Mouse (Mus musculus) hindbrain, embryonic 14.5 days (tissue): ENCODE data around the gene Etfrf1. TPM values are rescaled to one million over a fixed set of nuclear protein-coding genes. Genes with fewer than 3 reads are reported as not detected.

ENCODE experiments used
- ATAC-seq: fragments of 200-750 bp; cut with Nextera tagmentation; 2 replicates; pipeline ENCODE4 v1.8.0; 2017; ENCODE audit warnings: moderate number of reproducible peaks, mild to moderate bottlenecking, moderate TSS enrichment, moderate library complexity; ENCODE audit not compliant: low FRiP score
- DNase-seq: peaks from one replicate; pipeline ENCODE4 v3.0.0-alpha.2; 2015; ENCODE audit warnings: low spot score
- H3K27ac ChIP-seq: fragments of 300-500 bp; sonication (generic); 2 replicates; pipeline ENCODE4 v1.5.1; 2014; ENCODE audit warnings: mild to moderate bottlenecking, moderate library complexity
- H3K27me3 ChIP-seq: fragments of 300-500 bp; sonication (generic); 2 replicates; pipeline ENCODE4 v1.6.1; 2014; ENCODE audit warnings: mild to moderate bottlenecking, low read length, mixed read lengths; ENCODE audit not compliant: control insufficient read depth, insufficient read depth
- H3K36me3 ChIP-seq: fragments of 300-500 bp; sonication (generic); replicated peaks from 2 replicates; pipeline ENCODE4 v1.6.1; 2014; ENCODE audit not compliant: control insufficient read depth, insufficient read depth
- H3K4me1 ChIP-seq: fragments of 300-500 bp; sonication (generic); replicated peaks from 2 replicates; pipeline ENCODE4 v1.6.1; 2014; ENCODE audit warnings: antibody characterized with exemption, low read length, mixed read lengths; ENCODE audit not compliant: control insufficient read depth, insufficient read depth
- H3K4me2 ChIP-seq: fragments of 300-500 bp; sonication (generic); replicated peaks from 2 replicates; pipeline ENCODE4 v1.6.1; 2014; ENCODE audit warnings: mild to moderate bottlenecking, moderate library complexity
- H3K4me3 ChIP-seq: fragments of 300-500 bp; sonication (generic); replicated peaks from 2 replicates; pipeline ENCODE4 v1.5.1; 2014; ENCODE audit warnings: mild to moderate bottlenecking, low read length
- H3K9ac ChIP-seq: fragments of 300-500 bp; sonication (generic); 2 replicates; pipeline ENCODE4 v1.6.1; 2014
- H3K9me3 ChIP-seq: fragments of 300-500 bp; sonication (generic); 2 replicates; pipeline ENCODE4 v1.6.1; 2016; ENCODE audit warnings: low read length; ENCODE audit not compliant: control insufficient read depth
- WGBS: fragments of 180-500 bp; shearing (Covaris S2); extraction: QIAGEN DNeasy Blood & Tissue Kit; methylation state at CpG from one replicate; pipeline ENCODE4 v1.1.7; 2014; 5-methylcytosine and 5-hydroxymethylcytosine counted together
- polyA plus RNA-seq: library from polyadenylated mRNA; unstranded; fragments of >200 nt; fragmentation: Nextera tagmentation; extraction: Ambion mirVana; gene quantifications from 2 replicates; pipeline ENCODE4 v1.2.1, GENCODE M21; 2014

Gene Etfrf1
- polyA plus RNA-seq, 1 experiment from 2014 or later: 29.7 TPM

GRCm38 (mm10) chr6:145213916-145214315 lies 3.0 kb downstream of the Etfrf1 start:
- H3K9ac ChIP-seq: no peak overlapping the region
- peaks cover 25% of the 10 kb centered on the region for H3K36me3 ChIP-seq
- H3K9me3 ChIP-seq: no peaks in the 10 kb centered on the region
- no peak overlapping the region for H3K27ac ChIP-seq
- ATAC-seq (no peak), DNase-seq (no peak)
- no peaks in the 10 kb centered on the region for H3K27me3 ChIP-seq
- H3K4me1 ChIP-seq: peaks cover 11% of the 10 kb centered on the region
- no peak overlapping the region for H3K4me3 ChIP-seq
- no peak overlapping the region for H3K4me2 ChIP-seq
- 80% methylated on average over 2 of the region's 2 CpGs for WGBS

GRCm38 (mm10) chr6:145215826-145216225 lies 4.9 kb downstream of the Etfrf1 start:
- no peak overlapping the region for H3K4me3 ChIP-seq
- H3K27me3 ChIP-seq: no peaks in the 10 kb centered on the region
- H3K27ac ChIP-seq: no peak overlapping the region
- no peaks in the 10 kb centered on the region for H3K9me3 ChIP-seq
- WGBS: 94% methylated on average over 3 of the region's 3 CpGs
- DNase-seq: no peak
- peaks cover 8% of the 10 kb centered on the region for H3K4me1 ChIP-seq
- H3K9ac ChIP-seq: no peak overlapping the region
- H3K36me3 ChIP-seq: peaks cover 40% of the 10 kb centered on the region
- H3K4me2 ChIP-seq: no peak overlapping the region
- no peak for ATAC-seq

GRCm38 (mm10) chr6:145224246-145224645 lies 13.3 kb downstream of the Etfrf1 start:
- H3K4me2 ChIP-seq: no peak overlapping the region
- 94% methylated on average over 6 of the region's 6 CpGs for WGBS
- H3K27ac ChIP-seq: no peak overlapping the region
- no peak overlapping the region for H3K9ac ChIP-seq
- H3K27me3 ChIP-seq: no peaks in the 10 kb centered on the region
- DNase-seq: no peak
- H3K4me1 ChIP-seq: no peaks in the 10 kb centered on the region
- H3K9me3 ChIP-seq: no peaks in the 10 kb centered on the region
- peaks cover 34% of the 10 kb centered on the region for H3K36me3 ChIP-seq
- H3K4me3 ChIP-seq: no peak overlapping the region
- ATAC-seq: no peak

GRCm38 (mm10) chr6:145226296-145226695 lies 15.4 kb downstream of the Etfrf1 start:
- DNase-seq (no peak), ATAC-seq (no peak)
- H3K27ac ChIP-seq: no peak overlapping the region
- H3K4me2 ChIP-seq: no peak overlapping the region
- H3K36me3 ChIP-seq: peaks cover 37% of the 10 kb centered on the region
- H3K4me1 ChIP-seq: no peaks in the 10 kb centered on the region
- no peak overlapping the region for H3K9ac ChIP-seq
- 89% methylated on average over 3 of the region's 3 CpGs for WGBS
- H3K4me3 ChIP-seq: no peak overlapping the region
- no peaks in the 10 kb centered on the region for H3K9me3 ChIP-seq
- H3K27me3 ChIP-seq: no peaks in the 10 kb centered on the region

- DNase-seq: no peak
- no peak for ATAC-seq
Measured at GRCm38 (mm10) chr6:145234391-145234790, 23.5 kb downstream of the Etfrf1 start.

GRCm38 (mm10) chr6:145235367-145235766 lies 24.4 kb downstream of the Etfrf1 start:
- Histone ChIP-seq H3K9ac (no peak overlapping the region), H3K36me3 (peaks cover 30% of the 10 kb centered on the region), H3K4me3 (no peak overlapping the region), H3K27ac (no peak overlapping the region), H3K4me2 (no peak overlapping the region), H3K9me3 (no peaks in the 10 kb centered on the region), H3K27me3 (no peaks in the 10 kb centered on the region), H3K4me1 (no peaks in the 10 kb centered on the region)
- ATAC-seq (no peak), DNase-seq (no peak)
- WGBS: 93% methylated on average over 6 of the region's 6 CpGs

More at GRCm38 (mm10) chr6:145234391-145234790, 23.5 kb downstream of the Etfrf1 start:
- H3K27ac ChIP-seq: no peak overlapping the region
- no peaks in the 10 kb centered on the region for H3K9me3 ChIP-seq
- 83% methylated on average over 1 of the region's 1 CpGs for WGBS
- H3K36me3 ChIP-seq: peaks cover 31% of the 10 kb centered on the region
- no peaks in the 10 kb centered on the region for H3K27me3 ChIP-seq
- no peak overlapping the region for H3K4me2 ChIP-seq
- H3K4me1 ChIP-seq: no peaks in the 10 kb centered on the region
- no peak overlapping the region for H3K9ac ChIP-seq
- H3K4me3 ChIP-seq: no peak overlapping the region

GRCm38 (mm10) chr6:145237148-145237547 lies 26.2 kb downstream of the Etfrf1 start:
- 81% methylated on average over 4 of the region's 4 CpGs for WGBS
- no peak for DNase-seq
- Histone ChIP-seq H3K4me2 (no peak overlapping the region), H3K4me3 (no peak overlapping the region), H3K36me3 (peaks cover 30% of the 10 kb centered on the region), H3K27ac (no peak overlapping the region), H3K9me3 (no peaks in the 10 kb centered on the region), H3K4me1 (no peaks in the 10 kb centered on the region), H3K27me3 (no peaks in the 10 kb centered on the region), H3K9ac (no peak overlapping the region)
- ATAC-seq: no peak

- no peak for DNase-seq
- 92% methylated on average over 6 of the region's 6 CpGs for WGBS
Measured at GRCm38 (mm10) chr6:145240285-145240684, 29.4 kb downstream of the Etfrf1 start.

GRCm38 (mm10) chr6:145242521-145242920 lies 31.6 kb downstream of the Etfrf1 start:
- Histone ChIP-seq H3K4me3 (no peak overlapping the region), H3K4me2 (no peak overlapping the region), H3K36me3 (peaks cover 55% of the 10 kb centered on the region), H3K9me3 (no peaks in the 10 kb centered on the region), H3K9ac (no peak overlapping the region), H3K27me3 (no peaks in the 10 kb centered on the region), H3K27ac (no peak overlapping the region), H3K4me1 (peaks cover 1% of the 10 kb centered on the region; the same call in 1 of the 2 replicates)
- ATAC-seq: no peak
- peak; percentile 52 for DNase-seq
- WGBS: 67% methylated on average over 1 of the region's 1 CpGs

More at GRCm38 (mm10) chr6:145240285-145240684, 29.4 kb downstream of the Etfrf1 start:
- Histone ChIP-seq H3K27me3 (no peaks in the 10 kb centered on the region), H3K4me3 (no peak overlapping the region), H3K4me2 (no peak overlapping the region), H3K36me3 (peaks cover 45% of the 10 kb centered on the region), H3K9ac (no peak overlapping the region), H3K4me1 (no peaks in the 10 kb centered on the region), H3K27ac (no peak overlapping the region), H3K9me3 (no peaks in the 10 kb centered on the region)
- no peak for ATAC-seq

GRCm38 (mm10) chr6:145246841-145247240 lies 35.9 kb downstream of the Etfrf1 start:
- Histone ChIP-seq H3K9ac (no peak overlapping the region), H3K4me1 (peaks cover 17% of the 10 kb centered on the region), H3K4me2 (no peak overlapping the region), H3K27ac (no peak overlapping the region), H3K9me3 (no peaks in the 10 kb centered on the region), H3K36me3 (peaks cover 30% of the 10 kb centered on the region; the same call in 1 of the 2 replicates), H3K27me3 (no peaks in the 10 kb centered on the region), H3K4me3 (no peak overlapping the region)
- DNase-seq (no peak), ATAC-seq (no peak)
- whole genome bisulfite sequencing: 94% methylated on average over 5 of the region's 5 CpGs
